Mouse (Mus musculus) kidney, postnatal 0 days (tissue): ENCODE data around the gene Cnot10. TPM values are rescaled to one million over a fixed set of nuclear protein-coding genes. Genes with fewer than 3 reads are reported as not detected.
A peak's percentile ranks its signal among the peaks of the same experiment; 100 is the strongest.

Experiments
- ATAC-seq: fragments of 200-750 bp; cut with Nextera tagmentation; replicated peaks from 2 replicates; pipeline ENCODE4 v1.8.0; 2017; ENCODE audit warnings: low read depth, moderate number of reproducible peaks, moderate TSS enrichment, moderate library complexity; ENCODE audit not compliant: low FRiP score
- DNase-seq: peaks from one replicate; pipeline ENCODE4 v3.0.0-alpha.2; 2016; ENCODE audit warnings: low spot score
- H3K27ac ChIP-seq: fragments of 300-500 bp; sonication (generic); 2 replicates; pipeline ENCODE4 v1.5.1; 2014; ENCODE audit warnings: mild to moderate bottlenecking
- H3K27me3 ChIP-seq: fragments of 300-500 bp; sonication (generic); 2 replicates; pipeline ENCODE4 v1.6.1; 2014; ENCODE audit warnings: low read length, mixed read lengths; ENCODE audit not compliant: insufficient read depth
- H3K36me3 ChIP-seq: fragments of 300-500 bp; sonication (generic); 2 replicates; pipeline ENCODE4 v1.6.1; 2014; ENCODE audit warnings: low read length, mixed read lengths; ENCODE audit not compliant: insufficient read depth
- H3K4me1 ChIP-seq: fragments of 300-500 bp; sonication (generic); replicated peaks from 2 replicates; pipeline ENCODE4 v1.6.1; 2014; ENCODE audit warnings: antibody characterized with exemption, low read length, mixed read lengths; ENCODE audit not compliant: insufficient read depth
- H3K4me2 ChIP-seq: fragments of 300-500 bp; sonication (generic); 2 replicates; pipeline ENCODE4 v1.6.1; 2014; ENCODE audit warnings: mild to moderate bottlenecking, low read length, moderate library complexity, mixed read lengths
- H3K4me3 ChIP-seq: fragments of 300-500 bp; sonication (generic); replicated peaks from 2 replicates; pipeline ENCODE4 v1.5.1; 2014; ENCODE audit warnings: low read depth, low read length
- H3K9ac ChIP-seq: fragments of 300-500 bp; sonication (generic); 2 replicates; pipeline ENCODE4 v1.6.1; 2014; ENCODE audit warnings: low read depth, low read length
- H3K9me3 ChIP-seq: fragments of 300-500 bp; sonication (generic); replicated peaks from 2 replicates; pipeline ENCODE4 v1.6.1; 2016; ENCODE audit warnings: low read length, inconsistent platforms, mixed read lengths
- CTCF ChIP-seq: IDR thresholded peaks from 2 replicates; pipeline ENCODE4 v1.5.1; 2016; ENCODE audit warnings: antibody characterized with exemption, low read depth, mild to moderate bottlenecking, moderate library complexity
- WGBS: fragments of 180-500 bp; shearing (Covaris S2); extraction: QIAGEN DNeasy Blood & Tissue Kit; methylation state at CpG from one replicate; pipeline ENCODE4 v1.1.7; 2014; 5-methylcytosine and 5-hydroxymethylcytosine counted together
- polyA plus RNA-seq: library from polyadenylated mRNA; unstranded; fragments of >200 nt; fragmentation: Nextera tagmentation; extraction: Ambion mirVana; gene quantifications from 2 replicates; pipeline ENCODE4 v1.2.1, GENCODE M21; 2015

The Cnot10 gene
- 45.7 and 50.4 TPM in 2 replicates for polyA plus RNA-seq

DNA sequence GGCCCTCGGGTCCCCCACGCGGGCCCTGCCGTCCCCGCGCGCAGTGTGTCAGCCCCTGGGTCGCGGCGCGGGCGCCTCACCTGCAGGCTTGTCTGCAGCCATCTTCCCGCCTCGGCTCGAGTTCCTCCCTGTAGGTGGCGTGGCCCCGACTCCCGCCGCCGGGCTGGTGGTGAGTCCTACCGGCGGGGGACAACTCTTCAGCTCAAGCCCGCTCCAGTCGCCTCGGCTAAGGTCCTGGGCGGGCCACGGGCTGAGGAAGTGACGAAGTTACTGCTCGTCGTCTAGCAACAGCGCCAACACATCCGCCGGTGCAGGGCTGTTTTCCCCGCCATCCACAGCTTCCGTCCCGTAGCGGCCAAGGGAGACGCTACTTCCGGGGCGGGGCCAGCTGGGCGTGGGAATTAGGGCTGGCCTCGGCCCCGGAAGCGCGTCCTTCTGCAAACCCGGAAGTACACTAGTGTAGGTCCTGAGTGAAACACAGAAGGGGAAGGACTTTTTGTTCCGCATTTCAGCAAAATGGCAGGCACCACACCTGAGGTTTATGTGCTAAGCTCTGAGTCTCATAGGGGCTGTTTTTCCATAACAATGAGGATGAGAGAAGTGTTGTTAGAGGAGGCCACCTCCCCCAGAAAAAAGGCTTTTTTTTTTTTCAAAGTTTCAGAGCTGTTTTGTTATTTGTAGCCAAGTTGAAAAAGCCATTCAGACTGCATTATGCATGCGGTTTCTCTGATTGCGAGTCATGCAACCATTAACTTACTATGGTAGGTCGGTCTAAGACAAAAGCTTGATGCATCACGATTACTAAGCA lies at the start of gene Cnot10:
Gene Cnot10 (minus strand): TSS at position 346 of the 808 bp plus-strand sequence.
- TF ChIP-seq CTCF: peak; percentile 64
- peak within 1 kb of the TSS; percentile 88 for H3K4me3 ChIP-seq
- H3K9ac ChIP-seq: peak within 1 kb of the TSS; percentile 85
- H3K27me3 ChIP-seq: no peaks in the 10 kb centered on the region
- H3K27ac ChIP-seq: peak within 1 kb of the TSS; percentile 93
- H3K9me3 ChIP-seq: no peaks in the 10 kb centered on the region
- H3K36me3 ChIP-seq: no peaks in the 10 kb centered on the region
- peak; percentile 99 for ATAC-seq
- H3K4me1 ChIP-seq: no peaks in the 10 kb centered on the region; the same call in 1 of the 2 replicates
- DNase-seq: peak; percentile 99
- H3K4me2 ChIP-seq: peak within 1 kb of the TSS; percentile 79
- 4% methylated on average over 49 of the region's 51 CpGs for WGBS

DNA sequence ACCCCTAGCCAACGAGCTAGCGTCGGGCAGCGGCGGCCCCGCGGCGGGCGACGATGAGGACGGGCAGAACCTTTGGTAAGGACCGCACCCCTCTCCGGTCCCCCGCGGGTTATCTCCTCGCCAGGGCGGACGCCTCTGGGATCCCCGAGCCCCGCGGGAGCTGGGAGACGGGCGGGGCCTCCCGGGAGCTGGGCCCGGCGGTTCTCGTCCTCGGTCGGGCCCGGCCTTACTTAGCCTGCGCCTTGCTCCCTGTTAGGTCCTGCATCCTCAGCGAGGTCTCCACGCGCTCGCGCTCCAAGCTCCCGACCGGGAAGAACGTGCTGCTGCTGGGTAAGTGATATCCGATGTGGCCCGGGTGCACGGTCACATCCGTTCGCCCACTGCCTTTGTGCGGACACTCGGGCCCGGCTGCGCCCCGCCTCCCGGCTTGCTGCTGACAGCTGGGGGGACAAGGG lies 49.0 kb upstream of the Cnot10 start:
- WGBS: 0% methylated on average over 46 of the region's 50 CpGs

DNA sequence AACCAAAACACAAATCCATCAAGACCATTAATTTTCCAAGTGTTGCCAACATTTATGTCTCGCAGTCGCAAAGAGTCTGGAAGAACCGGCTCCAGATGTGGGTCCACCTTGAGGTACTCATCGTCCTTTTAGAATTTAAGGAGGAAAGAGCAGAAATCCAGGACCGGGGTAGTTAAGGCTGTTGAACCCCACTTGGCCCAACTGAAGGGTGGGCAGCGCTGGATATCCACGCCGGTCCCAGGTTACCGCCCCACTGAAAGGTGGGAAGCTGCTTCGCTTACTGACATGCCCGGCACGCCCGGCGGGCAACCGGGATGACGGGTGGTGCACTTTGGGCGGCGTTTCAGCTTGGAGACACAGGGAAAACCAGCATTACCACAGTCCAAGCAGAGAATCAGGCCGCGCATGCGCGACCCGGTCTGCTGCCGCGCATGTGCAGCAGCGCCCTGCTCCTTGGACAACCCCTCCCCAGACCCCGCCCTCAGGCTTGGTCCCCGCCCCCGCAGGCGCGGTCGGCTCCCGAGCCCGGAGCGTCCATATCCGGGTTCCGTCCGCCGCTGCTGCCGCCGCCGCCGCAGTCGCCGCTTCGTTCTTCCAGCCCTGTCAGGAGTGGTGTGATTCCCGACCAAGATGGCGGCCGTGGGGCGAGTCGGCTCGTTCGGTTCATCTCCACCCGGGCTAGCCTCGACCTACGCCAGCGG lies 48.4 kb upstream of the Cnot10 start, which contains the start of gene Dync1li1:
Gene Dync1li1 (plus strand): TSS at position 539 of the 701 bp plus-strand sequence.
- Histone ChIP-seq H3K36me3 (peaks cover 4% of the 10 kb centered on the region; the same call in 1 of the 2 replicates), H3K4me1 (peaks cover 11% of the 10 kb centered on the region), H3K4me3 (peak within 1 kb of the TSS; percentile 98), H3K9ac (peak within 1 kb of the TSS; percentile 98), H3K27ac (peak within 1 kb of the TSS; percentile 94), H3K4me2 (peak within 1 kb of the TSS; percentile 80), H3K9me3 (no peaks in the 10 kb centered on the region), H3K27me3 (no peaks in the 10 kb centered on the region)
- under 1% methylated on average over 56 of the region's 57 CpGs for WGBS
- peak; percentile 94 for ATAC-seq
- TF ChIP-seq CTCF: no peak
- peak; percentile 97 for DNase-seq

More for the DNA sequence above, 49.0 kb upstream of the Cnot10 start:
- Histone ChIP-seq H3K4me2 (peak overlapping the region; percentile 80), H3K9ac (peak overlapping the region; percentile 98), H3K9me3 (no peaks in the 10 kb centered on the region), H3K36me3 (peaks cover 4% of the 10 kb centered on the region; the same call in 1 of the 2 replicates), H3K27ac (peak overlapping the region; percentile 94), H3K4me3 (peak overlapping the region; percentile 98), H3K27me3 (no peaks in the 10 kb centered on the region), H3K4me1 (peaks cover 11% of the 10 kb centered on the region)
- DNase-seq: peak; percentile 61
- peak; percentile 65 for ATAC-seq
- no peak for TF ChIP-seq CTCF

DNA sequence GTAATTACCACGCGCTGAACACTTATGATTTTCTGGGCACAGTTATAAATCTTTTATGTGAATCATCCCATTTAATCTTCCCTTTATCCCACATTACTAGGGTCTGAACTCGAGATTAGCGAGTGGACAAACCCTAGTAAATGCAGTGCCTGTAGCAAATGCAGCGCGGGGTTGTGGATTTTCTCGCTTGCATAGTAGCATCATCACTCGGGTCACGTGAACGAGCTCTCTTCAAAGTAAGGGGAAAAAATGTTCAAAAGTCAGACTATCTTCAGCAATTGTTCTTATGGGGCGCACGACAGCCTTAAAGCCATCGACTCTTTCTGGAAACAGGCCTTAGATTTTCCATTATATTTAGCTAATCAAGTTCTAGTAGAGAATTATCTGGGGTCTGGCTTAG lies 47.7 kb upstream of the Cnot10 start:
- WGBS: 81% methylated on average over 13 of the region's 13 CpGs
- DNase-seq: no peak
- no peak for ATAC-seq
- peak overlapping the region; percentile 98; the same call in 1 of the 2 replicates for H3K9ac ChIP-seq
- TF ChIP-seq CTCF: no peak
- H3K27me3 ChIP-seq: no peaks in the 10 kb centered on the region
- H3K4me3 ChIP-seq: peak overlapping the region; percentile 98
- no peak overlapping the region for H3K27ac ChIP-seq
- H3K36me3 ChIP-seq: peaks cover 4% of the 10 kb centered on the region; the same call in 1 of the 2 replicates
- H3K4me1 ChIP-seq: peaks cover 11% of the 10 kb centered on the region
- H3K9me3 ChIP-seq: no peaks in the 10 kb centered on the region
- H3K4me2 ChIP-seq: peak overlapping the region; percentile 80

DNA sequence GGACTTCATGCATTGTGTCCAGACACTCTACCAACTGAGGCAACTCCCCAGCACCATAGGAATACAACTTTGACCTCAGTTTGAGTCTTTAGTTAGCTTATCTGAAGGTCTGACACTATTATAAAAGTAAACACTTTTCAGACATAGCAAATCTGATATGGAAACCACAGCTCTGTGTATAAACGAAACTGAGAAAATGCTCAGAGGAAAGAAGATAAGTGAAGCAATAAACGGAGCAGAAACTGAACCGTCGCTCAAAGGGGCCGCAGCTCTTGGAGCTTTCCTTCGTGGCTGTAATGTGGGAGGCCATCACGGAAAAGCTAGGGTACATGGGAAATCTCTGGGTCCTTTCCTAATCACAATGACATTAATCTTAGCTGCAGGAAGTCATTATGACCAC lies 46.3 kb upstream of the Cnot10 start:
- Histone ChIP-seq H3K4me2 (no peak overlapping the region), H3K27ac (no peak overlapping the region), H3K4me3 (no peak overlapping the region), H3K9me3 (no peaks in the 10 kb centered on the region), H3K4me1 (peaks cover 11% of the 10 kb centered on the region), H3K36me3 (no peaks in the 10 kb centered on the region), H3K9ac (no peak overlapping the region), H3K27me3 (no peaks in the 10 kb centered on the region)
- no peak for ATAC-seq
- no peak for TF ChIP-seq CTCF
- DNase-seq: no peak
- 87% methylated on average over 7 of the region's 7 CpGs for WGBS

DNA sequence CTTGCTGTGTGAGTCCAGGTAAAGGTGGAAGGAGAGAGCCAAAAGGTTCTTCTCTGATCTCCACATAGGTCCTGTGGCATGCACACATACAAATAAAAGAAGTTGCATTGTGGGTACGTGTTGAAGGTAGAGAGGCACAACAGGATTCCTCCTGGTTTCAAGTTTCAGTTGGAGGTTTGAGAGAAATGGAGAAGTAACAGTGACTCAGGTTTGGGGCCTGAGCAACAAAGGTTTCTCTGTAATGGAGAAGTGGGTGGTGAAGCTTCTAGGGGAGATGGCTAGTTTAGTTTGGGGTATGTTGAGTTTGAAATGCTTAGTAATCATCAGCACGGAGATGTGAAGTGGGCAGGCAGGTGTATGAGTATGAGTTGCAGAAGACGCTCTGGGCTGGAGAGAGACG lies 42.2 kb upstream of the Cnot10 start:
- 75% methylated on average over 4 of the region's 4 CpGs for WGBS
- Histone ChIP-seq H3K9ac (no peak overlapping the region), H3K4me1 (no peaks in the 10 kb centered on the region), H3K4me3 (no peak overlapping the region), H3K9me3 (no peaks in the 10 kb centered on the region), H3K36me3 (no peaks in the 10 kb centered on the region), H3K27me3 (no peaks in the 10 kb centered on the region), H3K4me2 (no peak overlapping the region), H3K27ac (no peak overlapping the region)
- no peak for TF ChIP-seq CTCF
- DNase-seq (no peak), ATAC-seq (no peak)
